16 mouse cellular contexts compared by ENCODE assay signal in genomic region chr11:23735820-23736470, GRCm38 (mm10). TPM values are rescaled to one million over a fixed set of nuclear protein-coding genes. Genes with fewer than 3 reads are reported as not detected.
DNase-seq lines count a peak whose midpoint lies in the region; TF ChIP-seq lines count a peak whose summit lies in the region.
"Had no signal": no experiment of that assay in that cellular context is flagged by ENCODE, and none has a peak within 500 bp of the region (broad histone marks: within the 10 kb centered on the region; RNA-seq: fewer than 3 reads in every experiment).

No protein-coding gene starts in this region.

- H3K4me1 ChIP-seq in CH12.LX (ENCODE audit: control insufficient read depth in 1 of 2, insufficient read depth in 2 of 2): peaks cover 4 to 19% of the 10 kb centered on the region in 2 experiments; a peak in 2 of 4 replicates
- H3K4me1 ChIP-seq: forebrain, embryonic 15.5 days; hindbrain, embryonic 12.5 days; neural tube, embryonic 13.5 days had no signal

- dilution Hi-C loops in CH12.LX (cut with MboI; ENCODE audit: extremely low pct_ligation_motif_present, extremely low pct_unique_long_range_greater_than_20kb, low sequenced_read_pairs): no loop called here

- peak; percentile 4 for DNase-seq in cerebellum, adult 11 months
- no peak for DNase-seq in cerebellum, postnatal 4 days (ENCODE audit: low spot score in 2 of 2)
- peak; percentile 15 for DNase-seq in layer of hippocampus, adult 9-10 months (ENCODE audit: low spot score)
- DNase-seq in layer of hippocampus, postnatal 10 days (ENCODE audit: low spot score in 2 of 2): no peak
- no peak for DNase-seq in CH12.LX (ENCODE audit: extremely low read depth)
- peak; percentile 65 for DNase-seq in cerebellum, adult 9-10 months
- DNase-seq in adrenal gland, postnatal 14 days: no peak
- DNase-seq in adrenal gland, postnatal 4 days (ENCODE audit: low spot score in 2 of 2): no peak
- DNase-seq: adrenal gland, postnatal 25 days; gastrocnemius, postnatal 10 days; thymus, adult 18-20 months had no signal

- no peak for TF ChIP-seq CTCF in CH12.LX (conservative IDR thresholded peaks at IDR 0.05 in 1 of 2, IDR thresholded peaks at IDR 0.05 in 1 of 2; ENCODE audit: low read depth in 2 of 2, low read length in 2 of 2)

- in situ Hi-C loops in CH12.LX (cut with MboI; ENCODE audit: low pct_ligation_motif_present, low pct_unique_long_range_greater_than_20kb, low sequenced_read_pairs): no loop called here

- H3K27ac ChIP-seq in CH12.LX (ENCODE audit: insufficient read depth, low read depth): no peak overlapping the region
- H3K27ac ChIP-seq: forebrain, embryonic 15.5 days; hindbrain, embryonic 12.5 days; liver, embryonic 14.5 days; neural tube, embryonic 13.5 days had no signal

- H3K36me3 ChIP-seq in CH12.LX (replicated peaks in 1 of 2; ENCODE audit: control insufficient read depth in 1 of 2, insufficient read depth in 1 of 2, low read length in 1 of 2): peaks cover 50 to 92% of the 10 kb centered on the region in 2 experiments

- no peaks in the 10 kb centered on the region for H3K9me3 ChIP-seq in CH12.LX (replicated peaks; ENCODE audit: low read length)
- H3K9me3 ChIP-seq: forebrain, embryonic 15.5 days; hindbrain, embryonic 12.5 days; neural tube, embryonic 13.5 days had no signal

- no peak overlapping the region for H3K4me2 ChIP-seq in CH12.LX (ENCODE audit: insufficient read depth, low read depth, poor library complexity, severe bottlenecking)
- H3K4me2 ChIP-seq: forebrain, embryonic 15.5 days; hindbrain, embryonic 12.5 days; neural tube, embryonic 13.5 days had no signal

- H3K4me3 ChIP-seq in CH12.LX (replicated peaks in 1 of 3; ENCODE audit: low read depth in 2 of 3, low read length in 2 of 3, poor library complexity in 1 of 3): no peak overlapping the region
- H3K4me3 ChIP-seq: erythroblast, embryonic 14.5 days; forebrain, embryonic 15.5 days; hindbrain, embryonic 12.5 days; neural tube, embryonic 13.5 days had no signal

- H3K9ac ChIP-seq in CH12.LX (ENCODE audit: insufficient read depth, low read depth): no peak overlapping the region
- H3K9ac ChIP-seq: forebrain, embryonic 15.5 days; hindbrain, embryonic 12.5 days; liver, embryonic 14.5 days; neural tube, embryonic 13.5 days had no signal

- TF ChIP-seq RAD21 in CH12.LX (IDR thresholded peaks at IDR 0.05; ENCODE audit: low read depth, low read length): no peak

- H3K27me3 ChIP-seq in CH12.LX (replicated peaks): no peaks in the 10 kb centered on the region
- H3K27me3 ChIP-seq: forebrain, embryonic 15.5 days; hindbrain, embryonic 12.5 days; neural tube, embryonic 13.5 days had no signal

- TF ChIP-seq POLR2A in CH12.LX (IDR thresholded peaks at IDR 0.05; ENCODE audit: low read depth, low read length): peak; percentile 37; the same call in 1 of the 2 replicates

- H3K79me2 ChIP-seq in CH12.LX (replicated peaks; ENCODE audit: control insufficient read depth, extremely low read depth, insufficient read depth, poor library complexity, severe bottlenecking): peaks cover 3% of the 10 kb centered on the region; the same call in 1 of the 2 replicates

- no peak for TF ChIP-seq EP300 in CH12.LX (IDR thresholded peaks at IDR 0.05; ENCODE audit: low read length)

TF ChIP-seq in CH12.LX, 34 proteins besides CTCF, POLR2A, EP300 and RAD21:
- TF ChIP-seq MAFK (IDR thresholded peaks at IDR 0.05; ENCODE audit: insufficient replicate concordance, low read length): 0 out of 2 replicates have a peak, but pooled peaks have one; percentile 4
- no peak for TF ChIP-seq ETS1 (conservative IDR thresholded peaks at IDR 0.05; ENCODE audit: low read depth, low read length)
- no peak for TF ChIP-seq RCOR1 (conservative IDR thresholded peaks at IDR 0.05; ENCODE audit: low read depth, low read length)

RNA-seq across cellular contexts. Expression of gene Rel, which starts 34.8 kb away (rescaled TPM):
- total RNA-seq in layer of hippocampus, postnatal 10 days (2021): 1 to 10 TPM; 3.1 to 4.1 TPM
- total RNA-seq in CH12.LX (2012; rRNA removed) (21.5 and 28.4 TPM in 2 replicates), CH12.LX (2014; rRNA removed) (21.1 and 26.2 TPM in 2 replicates)
- 31.6 and 38.1 TPM in 2 replicates for polyA plus RNA-seq in CH12.LX (2012; ENCODE audit: insufficient read length, low read depth)
- 7.4 and 7.8 TPM in 2 replicates for total RNA-seq in adrenal gland, postnatal 14 days (2021)
- total RNA-seq in adrenal gland, postnatal 4 days (2021): 1 to 10 TPM; 5.2 to 5.8 TPM

Comparison
In these comparisons a context has a peak if more than half of its experiments do, and no peak if none do; other contexts are left out.
1. DNase-seq: peak in cerebellum, adult 11 months (single experiment), layer of hippocampus, adult 9-10 months (single experiment) and cerebellum, adult 9-10 months (single experiment); none in cerebellum, postnatal 4 days (0 of 2), layer of hippocampus, postnatal 10 days (0 of 2), CH12.LX (single experiment), adrenal gland, postnatal 14 days (single experiment) and adrenal gland, postnatal 4 days (0 of 2).